Mouse (Mus musculus) monocyte, adult 2 months (primary cell): ENCODE data around the gene S100a8.
A peak's percentile ranks its signal among the peaks of the same experiment; 100 is the strongest.

Experiments
- DNase-seq, 2 experiments: peaks; one replicate each; pipeline ENCODE4 v3.0.0; 2022; ENCODE audit warnings: low spot score in 2 of 2, low read depth in 1 of 2

S100a8 gene

DNA sequence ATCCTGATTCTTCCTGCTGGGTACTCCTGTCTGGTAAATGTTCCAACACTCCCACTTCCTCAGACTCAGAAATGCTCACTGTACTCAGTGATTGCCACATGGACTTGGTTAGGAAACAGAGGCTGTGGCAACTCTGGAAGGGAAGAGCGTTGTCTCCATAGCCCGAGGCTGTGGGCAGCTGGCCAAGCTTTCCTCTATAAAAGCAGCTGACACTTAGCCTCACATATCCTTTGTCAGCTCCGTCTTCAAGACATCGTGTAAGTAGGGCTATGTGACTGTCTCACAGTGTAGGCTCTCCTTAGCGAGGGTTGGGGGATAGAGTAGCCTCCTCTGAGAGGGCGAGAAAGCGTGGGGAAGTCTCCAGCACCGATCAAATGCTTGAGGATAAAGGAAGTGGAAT lies at the start of gene S100a8:
TSS of gene S100a8 (plus strand) at position 133 of the 400 bp plus-strand sequence.
- peak; percentile 22 to 39 for DNase-seq

DNA sequence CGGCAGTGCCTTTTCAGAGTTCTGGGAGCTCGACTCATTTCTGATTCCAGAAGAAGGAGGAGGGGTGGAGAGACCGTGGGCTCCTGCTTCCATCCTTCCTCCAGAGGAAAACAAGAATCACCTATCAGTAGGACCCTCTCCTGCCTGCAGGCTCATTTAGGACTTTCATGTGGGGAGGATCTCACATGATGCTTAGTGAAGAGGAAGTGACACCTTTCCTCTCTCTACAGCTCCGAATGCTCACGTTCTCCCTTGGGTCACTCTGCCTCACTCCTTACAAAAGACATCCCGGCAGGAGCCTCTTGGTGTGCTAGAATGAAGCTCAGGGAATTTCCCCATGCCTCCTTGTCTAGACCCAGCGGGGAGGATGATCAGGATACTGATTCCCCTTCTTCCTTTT lies 47.2 kb upstream of the S100a8 start:
- no peak for DNase-seq

DNA sequence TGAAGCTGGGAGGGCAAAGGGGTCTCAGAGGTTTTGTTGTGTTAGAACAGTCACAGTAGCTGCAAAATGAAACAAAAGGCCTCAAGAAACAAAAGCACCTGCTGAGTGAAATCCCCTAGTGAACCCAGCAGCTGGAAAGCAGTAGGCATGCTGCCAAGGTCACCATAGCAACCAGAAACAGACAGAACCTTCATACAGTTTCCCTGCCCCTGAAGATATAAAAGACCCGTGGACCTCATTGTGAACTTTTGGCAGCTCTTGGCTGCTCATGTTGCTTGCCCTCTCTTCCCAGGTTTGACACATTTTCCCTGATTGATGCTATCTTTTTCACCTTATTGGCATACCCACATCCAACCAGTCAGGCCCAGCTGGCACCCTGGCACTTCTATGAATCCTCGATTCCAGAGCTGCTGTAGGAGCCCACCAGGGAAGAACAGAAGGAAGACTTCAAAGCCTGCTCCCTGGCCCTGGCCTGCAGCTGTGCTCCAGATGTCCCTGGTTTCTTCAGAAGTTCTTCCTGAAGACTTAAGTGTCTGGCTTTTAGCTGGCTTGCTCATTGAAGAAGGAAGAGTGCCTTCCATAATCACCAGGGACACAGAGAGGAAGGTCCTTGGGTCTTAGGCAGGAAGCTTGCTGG lies 45.2 kb upstream of the S100a8 start:
- DNase-seq = no peak

DNA sequence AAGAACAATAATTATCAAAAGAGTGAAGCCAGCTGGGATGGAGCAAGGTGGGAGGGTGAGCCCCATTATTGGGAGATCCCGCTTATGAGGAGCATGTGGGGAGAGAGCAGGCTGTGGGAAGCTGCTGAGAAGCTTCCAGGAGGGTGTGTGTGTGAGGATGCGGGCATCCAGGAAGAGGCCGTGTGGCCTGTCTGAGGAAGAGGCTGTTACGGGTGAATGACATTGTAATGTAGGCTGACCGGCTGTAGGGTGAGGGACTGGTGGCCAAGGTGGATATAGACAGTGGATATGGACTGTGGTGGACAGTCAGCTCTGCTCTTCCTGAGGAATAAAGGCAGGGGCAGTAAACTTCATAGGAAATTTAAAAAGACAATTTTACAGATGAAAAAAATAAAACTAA lies 43.3 kb upstream of the S100a8 start:
- no peak for DNase-seq

DNA sequence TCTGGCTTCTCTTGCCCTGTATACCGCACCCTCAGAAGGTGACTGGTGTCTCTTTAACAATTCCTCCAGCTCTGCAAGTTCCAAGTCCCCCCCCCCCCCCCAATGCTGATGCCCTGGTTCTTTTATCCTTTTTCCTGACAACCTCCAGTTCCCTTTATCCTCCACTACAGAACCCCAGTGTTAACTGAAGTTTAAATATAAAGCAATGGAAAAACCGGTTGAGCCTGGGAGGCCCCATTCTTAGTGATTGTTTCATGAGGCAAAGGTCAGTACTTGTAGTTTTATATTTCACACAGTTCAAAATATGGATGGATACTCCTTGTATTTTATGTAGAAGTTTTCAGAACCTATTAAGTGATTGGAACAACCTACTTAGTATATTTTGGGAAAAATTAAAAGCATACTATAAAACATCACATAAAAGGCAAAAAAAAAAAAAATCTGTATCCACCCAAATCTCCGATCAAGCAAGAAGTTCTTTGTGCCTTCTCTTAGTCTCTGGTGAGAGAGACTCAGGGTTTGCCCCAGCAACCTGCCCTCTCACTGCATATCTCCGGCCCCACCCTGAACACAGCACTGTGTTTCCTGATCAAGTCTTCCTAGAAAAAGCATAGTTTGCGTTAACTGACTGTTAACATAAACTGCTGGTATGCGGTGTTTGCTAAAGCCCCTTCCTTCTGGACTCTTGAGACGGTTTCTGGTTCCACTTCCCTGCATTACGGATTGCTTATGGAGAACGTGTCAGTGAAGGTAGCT lies 42.3 kb upstream of the S100a8 start:
- DNase-seq = no peak

DNA sequence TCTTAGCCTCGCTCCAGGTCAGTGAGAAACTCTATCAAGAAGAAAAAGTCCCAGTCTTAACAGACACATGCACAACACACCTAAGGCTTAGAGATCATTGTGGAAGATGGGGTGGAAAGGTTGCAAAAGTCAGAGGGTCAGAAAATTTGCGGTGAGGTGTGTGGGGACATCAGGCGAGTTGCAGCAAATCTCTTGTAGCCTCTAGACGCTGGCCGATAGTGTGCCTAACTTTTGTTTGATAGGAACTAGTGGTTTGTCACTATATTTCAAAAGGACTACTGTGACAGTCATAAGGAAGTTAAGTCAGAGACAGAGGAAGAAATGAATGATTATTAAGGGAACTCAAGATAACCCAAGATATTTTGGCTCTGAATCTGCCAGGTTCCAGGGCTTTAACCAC lies 41.4 kb upstream of the S100a8 start:
- no peak for DNase-seq

DNA sequence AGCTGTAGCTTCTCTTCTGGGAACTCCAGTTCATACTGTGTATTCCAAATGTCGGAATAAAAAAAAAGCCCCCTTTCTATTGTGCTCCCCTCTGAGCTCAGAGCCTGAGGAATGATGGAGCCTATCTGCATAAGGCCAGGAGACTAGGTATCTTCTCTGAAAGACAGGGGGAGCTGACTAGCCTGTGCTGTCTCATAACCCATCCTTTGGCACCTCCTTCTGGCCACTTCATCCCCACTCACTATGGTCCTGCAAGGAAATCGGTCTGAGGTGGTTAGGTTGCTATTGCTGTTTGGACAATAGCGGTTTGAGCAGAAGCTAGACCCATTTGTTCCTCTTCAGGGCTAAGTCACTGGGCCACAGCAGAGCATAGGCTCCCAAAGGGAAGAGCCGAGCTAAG lies 41.0 kb upstream of the S100a8 start:
- DNase-seq = no peak

DNA sequence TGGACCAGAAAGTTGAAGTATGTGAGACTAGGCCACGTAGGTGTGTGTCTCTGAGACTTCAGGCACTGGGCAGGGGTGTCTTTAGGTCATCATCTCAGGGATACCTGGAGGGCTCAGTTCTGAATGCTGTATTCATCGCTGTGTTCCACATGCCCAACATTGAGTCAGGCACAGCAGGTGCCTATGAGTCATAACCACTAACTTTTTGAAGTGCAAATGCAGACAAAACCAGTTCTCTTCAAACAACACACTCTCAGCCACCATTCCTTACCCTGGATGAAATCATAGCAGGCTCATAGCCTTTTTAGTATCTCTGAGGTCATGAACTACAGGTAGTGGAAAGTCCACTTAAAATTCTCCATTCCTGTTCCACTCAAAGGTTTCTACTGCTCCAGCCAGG lies 39.5 kb upstream of the S100a8 start:
- DNase-seq = no peak

DNA sequence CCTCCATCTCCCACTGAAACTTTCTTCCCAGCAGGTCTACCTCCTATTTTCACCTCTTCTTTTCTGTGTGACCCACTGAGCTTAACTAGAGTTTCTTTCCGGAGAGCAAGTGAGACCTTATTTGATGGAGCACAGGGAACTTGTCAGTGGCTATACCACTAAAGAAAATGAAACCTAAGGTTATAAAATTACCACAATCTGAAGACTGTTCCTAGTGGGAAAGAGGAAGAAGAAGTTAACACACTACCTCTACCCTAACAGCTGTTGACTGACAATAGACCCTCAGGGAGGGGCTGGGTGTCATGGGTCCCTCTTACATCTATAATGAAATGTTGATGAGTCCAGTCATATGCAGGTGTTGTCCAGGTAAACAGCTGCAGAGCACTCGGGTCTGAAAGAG lies 36.8 kb upstream of the S100a8 start:
- DNase-seq = no peak

DNA sequence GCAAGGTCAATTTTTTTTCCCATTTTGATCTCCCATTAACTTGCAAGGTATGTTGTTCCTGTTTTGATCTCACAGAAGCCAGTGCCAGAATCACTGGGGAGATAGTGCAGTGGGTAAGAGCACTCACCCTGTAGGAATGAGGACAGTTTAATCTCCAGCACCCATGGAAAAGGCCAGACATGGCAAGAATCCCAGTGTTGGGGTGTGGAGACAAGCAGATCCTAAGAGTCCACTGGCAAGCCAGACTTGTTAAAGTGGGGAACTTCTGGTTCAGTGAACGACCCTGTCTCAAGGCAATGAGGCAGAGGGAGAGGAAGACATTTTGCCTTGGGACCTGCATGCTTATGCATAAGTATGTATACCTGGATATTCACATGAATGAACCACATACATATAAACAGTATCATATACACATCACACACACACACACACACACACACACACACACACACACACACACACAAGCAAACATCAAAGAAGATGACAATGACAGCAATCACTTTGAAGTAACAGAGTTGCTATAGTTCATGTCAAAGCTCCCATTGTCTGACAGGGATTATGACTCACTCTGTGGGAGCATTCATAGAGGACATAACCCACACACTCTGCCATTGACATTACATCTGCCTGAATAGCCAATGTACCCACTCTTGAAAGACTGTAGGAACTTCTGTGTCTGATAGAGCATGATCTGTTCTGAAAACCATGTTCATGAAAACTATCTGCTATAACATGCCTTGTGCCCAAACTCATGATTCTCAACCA lies 30.1 kb upstream of the S100a8 start:
- DNase-seq = no peak

DNA sequence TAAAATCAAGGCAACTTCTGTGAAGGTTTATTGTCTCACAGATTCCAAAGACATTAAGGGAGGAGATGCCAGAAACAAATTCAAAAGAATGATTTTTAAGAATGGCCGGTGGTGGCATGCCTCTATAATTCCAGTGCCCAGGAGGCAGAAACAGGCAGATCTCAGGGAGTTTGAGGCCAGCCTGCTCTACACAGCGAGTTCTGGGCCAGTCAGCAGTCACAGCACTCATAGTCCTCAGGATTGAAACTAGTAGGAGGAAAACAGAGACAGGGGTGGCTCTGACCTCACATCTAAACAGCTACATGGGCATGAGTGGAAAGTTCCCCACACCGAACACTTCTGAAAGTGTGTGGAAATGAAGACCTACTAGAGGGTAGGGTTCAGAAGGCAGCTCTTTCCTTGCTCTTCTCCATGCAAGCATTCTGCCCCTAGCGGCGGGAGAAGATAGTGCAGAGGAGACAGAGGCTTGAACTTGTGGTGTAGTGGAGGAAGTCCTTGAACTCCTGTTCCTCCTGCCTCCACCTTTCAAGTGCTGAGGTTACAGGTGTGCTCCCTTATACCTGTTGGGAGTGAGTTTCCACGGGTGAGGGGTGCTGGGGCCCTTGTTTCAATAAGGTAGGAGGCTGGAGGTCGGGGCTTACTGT lies 29.1 kb upstream of the S100a8 start:
- DNase-seq = no peak

DNA sequence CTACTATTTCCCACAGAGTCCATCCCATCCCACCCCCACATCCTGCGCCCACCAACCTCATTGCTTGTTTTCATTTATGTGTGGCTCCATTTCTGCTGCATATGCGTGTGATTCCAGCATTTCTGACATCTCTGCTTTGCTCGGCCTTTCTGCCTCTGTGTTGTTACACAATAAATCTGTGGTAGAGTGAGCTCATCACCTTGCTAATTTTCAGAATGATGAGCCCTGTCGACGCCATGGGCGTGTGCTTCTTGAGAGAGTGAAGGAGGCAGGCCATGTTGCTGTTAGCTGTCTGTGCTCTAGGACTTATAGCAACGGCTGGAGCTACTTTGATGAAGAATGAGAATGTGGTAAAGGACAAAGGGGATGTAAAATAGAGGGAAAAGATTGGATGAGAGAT lies 27.8 kb upstream of the S100a8 start:
- no peak for DNase-seq

DNA sequence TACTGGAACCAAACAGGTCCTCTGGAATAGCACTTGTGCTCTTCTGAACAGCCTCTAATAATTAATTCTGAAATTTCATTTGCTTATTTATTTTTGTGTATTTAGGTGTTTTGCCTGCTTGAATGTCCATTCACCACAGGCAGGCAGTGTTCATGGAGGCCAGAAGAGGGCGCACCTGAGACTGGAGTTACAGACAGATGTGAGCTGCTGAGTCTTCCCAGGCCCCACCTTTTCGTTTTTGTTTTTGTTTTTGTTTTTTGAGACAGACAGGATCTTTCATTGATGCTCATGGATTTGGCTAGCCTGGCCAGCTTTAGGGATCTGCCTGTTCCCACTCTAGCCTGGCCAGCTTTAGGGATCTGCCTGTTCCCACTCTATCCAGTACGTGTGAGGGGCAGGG lies 24.6 kb upstream of the S100a8 start:
- peak in 1 of 2 experiments; percentile 26 for DNase-seq

DNA sequence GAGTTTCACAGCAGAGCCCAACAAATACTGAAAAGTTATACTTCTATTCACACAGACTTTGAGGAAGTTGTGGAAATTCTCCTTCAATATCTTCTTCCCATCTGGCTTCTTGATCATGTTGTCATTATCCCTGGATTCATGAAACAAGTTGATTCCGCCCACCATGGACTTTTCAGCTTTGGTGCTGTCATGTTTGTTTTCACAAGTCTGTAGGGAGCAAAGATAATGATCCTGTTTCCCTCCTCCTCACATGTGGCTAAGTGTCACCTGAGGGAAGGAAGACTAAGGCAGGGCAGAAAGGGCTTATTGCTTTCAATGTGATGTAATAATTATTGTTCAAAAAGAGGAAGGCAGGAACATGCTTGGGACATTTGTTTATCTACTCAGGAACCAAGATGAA lies 21.5 kb upstream of the S100a8 start:
- DNase-seq = no peak

DNA sequence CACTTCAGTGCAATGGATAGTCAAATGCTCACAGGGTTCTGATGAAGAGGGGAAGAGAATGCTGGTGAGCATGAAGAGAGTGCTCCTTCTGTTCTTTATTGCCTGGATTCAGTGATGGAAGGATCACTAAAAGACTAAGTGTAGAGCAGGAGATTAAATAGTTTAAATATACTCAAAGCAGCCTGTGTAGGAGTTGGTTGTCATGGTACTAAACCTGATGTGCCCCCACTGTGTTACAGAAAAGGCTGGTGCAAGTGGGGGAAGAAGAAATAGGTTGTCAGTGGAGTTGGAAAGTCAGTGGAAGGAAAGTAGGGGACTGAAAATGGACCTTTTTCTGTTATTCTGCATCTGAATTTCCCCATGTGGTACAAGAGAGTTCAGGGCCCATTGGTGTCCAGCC lies 19.8 kb upstream of the S100a8 start:
- DNase-seq = no peak

DNA sequence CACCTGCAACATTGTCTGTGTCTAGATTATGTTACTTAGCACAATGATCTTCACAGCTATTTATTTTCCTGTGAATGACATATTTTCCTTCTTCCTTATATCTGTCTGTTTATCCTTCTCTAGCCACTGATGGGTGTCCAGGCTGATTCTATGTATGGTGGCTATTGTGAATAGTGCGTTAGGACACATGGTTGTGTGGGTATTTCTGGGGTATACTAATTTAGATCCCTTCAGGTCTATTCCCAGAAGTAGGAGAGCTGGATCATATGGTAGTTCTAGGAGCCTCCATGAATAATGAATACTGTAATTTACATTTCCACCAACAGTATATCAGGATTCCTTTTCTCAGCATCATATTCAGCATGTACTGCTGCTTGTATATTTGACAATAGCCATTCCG lies 18.9 kb upstream of the S100a8 start:
- DNase-seq = no peak

DNA sequence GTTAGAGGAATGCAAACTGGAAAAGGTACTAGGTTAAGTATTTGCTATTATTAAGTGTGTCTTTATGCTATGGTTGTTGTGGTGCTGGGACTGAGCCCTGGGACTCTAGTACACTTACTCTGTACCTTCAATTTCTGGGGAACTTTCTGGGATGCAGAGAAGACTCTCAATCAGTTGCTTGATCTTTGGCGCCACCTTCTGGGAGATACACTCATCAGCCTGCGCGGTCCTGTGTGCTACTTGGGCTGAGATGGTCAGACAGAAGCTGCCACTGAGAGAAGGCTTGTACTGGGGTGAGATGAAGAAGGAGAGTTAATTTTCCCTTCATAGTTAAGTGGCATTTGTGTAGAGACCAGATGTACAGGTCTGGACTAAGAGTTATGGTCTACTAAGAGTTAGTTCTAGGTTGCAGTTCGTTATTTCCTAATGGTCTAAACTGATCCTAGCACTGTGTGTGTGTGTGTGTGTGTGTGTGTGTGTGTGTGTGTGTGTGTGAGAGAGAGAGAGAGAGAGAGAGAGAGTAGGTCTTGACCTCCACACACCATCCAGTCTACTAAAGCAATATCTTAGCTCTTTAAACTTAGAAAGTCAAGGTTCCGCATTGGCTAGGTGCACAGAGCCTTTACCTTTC lies 15.8 kb upstream of the S100a8 start:
- no peak for DNase-seq

DNA sequence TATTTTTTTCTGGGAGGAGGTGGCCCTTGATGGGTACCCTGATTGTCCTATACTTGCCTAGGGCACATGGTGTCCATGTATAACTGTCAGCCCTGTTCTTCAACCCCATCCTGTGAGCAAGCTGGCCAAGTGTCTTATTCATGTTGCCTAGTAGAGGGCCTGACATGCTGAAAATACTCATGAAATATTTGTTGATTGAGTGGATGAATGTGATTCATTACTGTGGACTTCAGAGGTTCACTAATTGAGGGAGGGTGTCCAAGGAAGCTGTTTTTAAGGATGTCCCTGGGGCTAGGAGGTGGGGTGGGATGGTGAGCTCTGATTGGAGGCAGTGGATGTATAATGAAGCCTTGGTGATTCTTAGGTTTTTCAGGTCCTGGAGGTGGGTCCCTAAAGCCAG lies 15.1 kb upstream of the S100a8 start, which contains the start of gene S100a7a:
TSS of gene S100a7a (plus strand) at position 301 of the 400 bp plus-strand sequence.
- no peak for DNase-seq

DNA sequence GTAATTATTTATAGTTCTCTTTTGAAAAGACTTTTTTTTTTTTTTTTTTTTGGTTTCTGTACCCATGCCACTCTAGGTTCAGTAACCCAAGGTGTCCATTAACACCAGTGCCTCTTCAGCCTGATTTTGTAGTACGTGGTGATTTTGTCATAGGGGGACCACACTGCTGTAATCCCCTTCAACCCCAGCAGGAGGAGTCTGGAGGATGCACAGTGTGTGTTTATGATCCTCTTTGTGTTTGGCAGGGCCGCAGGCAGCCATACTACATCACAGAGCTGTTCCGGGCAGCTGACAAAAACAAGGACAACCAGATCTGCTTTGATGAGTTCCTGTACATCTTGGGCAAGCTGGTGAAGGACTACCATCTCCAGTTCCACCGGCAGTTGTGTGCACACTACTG lies 11.4 kb upstream of the S100a8 start:
- DNase-seq = no peak

DNA sequence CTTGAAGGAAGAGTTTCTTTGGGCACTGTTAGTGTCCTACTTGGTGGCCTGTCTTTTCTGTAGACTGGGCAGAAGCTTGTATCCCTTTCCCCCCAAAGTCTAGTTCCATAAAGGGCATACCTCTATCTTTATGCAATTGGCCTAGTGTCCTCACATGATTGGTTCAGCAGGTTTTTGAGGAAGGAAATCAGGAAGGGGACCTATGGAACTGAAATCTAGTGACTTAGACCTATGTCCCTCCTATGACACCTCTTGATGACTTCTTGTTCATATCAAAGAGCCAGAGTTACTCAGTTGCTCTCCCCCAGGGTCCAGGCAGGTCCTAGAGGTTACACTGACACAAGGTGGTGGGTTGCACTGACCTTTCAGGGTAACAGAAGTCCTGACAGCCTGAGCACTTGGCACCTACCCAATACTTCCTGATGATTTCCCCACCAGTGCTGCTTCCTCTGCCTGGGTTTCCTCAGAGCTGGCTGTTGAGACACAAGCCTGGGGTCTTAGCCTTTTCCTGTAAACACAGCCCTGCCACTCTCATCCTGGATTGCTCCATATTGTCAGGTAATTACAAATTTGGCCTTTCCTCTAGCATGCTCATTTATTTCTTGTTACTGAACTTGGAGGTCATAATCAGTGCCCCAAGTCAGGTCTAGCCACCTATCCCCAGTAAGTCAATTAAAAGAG lies 9.3 kb upstream of the S100a8 start:
- no peak for DNase-seq

DNA sequence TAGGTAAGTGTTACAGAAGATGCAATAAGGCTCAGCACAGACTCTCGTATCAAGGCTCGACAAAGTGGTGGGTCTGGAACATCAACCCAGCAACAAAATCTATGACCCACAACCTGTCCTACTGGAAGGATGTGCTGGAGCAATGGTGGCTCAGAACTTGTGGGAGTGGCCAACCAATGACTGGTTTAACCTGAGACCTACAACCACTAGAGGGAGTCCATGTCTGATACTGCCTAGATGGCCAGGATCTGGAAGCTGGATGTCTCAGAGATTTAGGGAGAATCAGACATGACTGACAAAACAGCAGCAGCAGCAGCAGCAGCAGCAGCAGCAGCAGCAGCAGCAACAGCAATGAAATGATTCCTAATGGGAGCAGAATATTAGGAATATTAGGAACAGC lies 4.6 kb upstream of the S100a8 start:
- no peak for DNase-seq
